Mouse (Mus musculus) cerebellum, adult 9-11 months (tissue): Measurements from ENCODE around the gene Adgrv1.

ENCODE experiments used
- DNase-seq: peaks from one replicate; pipeline ENCODE4 v3.0.0; 2022

The Adgrv1 gene

GRCm38 (mm10) chr13:81236758-81237395 lies 396.1 kb downstream of the Adgrv1 start:
- DNase-seq: no peak

GRCm38 (mm10) chr13:81234031-81234430 lies 398.9 kb downstream of the Adgrv1 start:
- DNase-seq: no peak

DNA sequence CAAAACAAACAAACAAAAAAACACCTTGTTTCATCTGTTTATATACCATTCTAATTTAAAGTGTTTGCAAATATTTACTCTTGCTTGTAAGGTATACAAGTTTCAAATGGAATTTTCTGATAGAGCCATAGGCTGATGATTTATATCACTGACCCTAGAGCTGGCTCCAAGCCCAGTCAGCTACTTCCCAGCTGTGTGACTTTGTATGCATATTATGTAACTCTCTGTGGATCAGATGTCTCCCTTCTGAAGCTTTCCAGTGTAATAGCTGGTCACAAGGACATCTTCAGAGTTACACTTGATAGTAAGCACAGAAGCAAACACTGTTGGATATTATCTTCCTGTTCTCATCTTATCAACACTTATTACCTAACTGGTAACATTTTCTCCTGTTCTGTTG lies 400.1 kb downstream of the Adgrv1 start:
- DNase-seq: no peak

GRCm38 (mm10) chr13:81230161-81230560 lies 402.8 kb downstream of the Adgrv1 start:
- DNase-seq: no peak

DNA sequence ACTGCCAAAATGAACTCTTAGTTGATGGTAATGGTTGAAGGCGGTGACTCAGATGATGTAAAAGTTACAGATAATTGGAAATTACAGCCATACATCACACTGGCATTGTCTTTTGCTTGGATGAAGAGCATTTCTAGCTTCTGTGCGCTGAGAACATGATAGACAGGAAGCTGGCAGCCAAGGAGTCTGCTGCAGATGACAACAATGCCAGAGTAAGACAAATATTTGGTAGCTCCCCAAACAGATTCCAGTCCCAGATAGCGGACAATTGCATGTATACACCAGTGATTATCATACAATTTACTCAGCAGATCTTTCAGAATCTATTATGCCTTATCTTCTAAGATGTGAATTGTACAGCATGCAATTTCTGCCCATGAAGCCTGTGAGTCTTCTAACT lies 409.2 kb downstream of the Adgrv1 start:
- DNase-seq: no peak

DNA sequence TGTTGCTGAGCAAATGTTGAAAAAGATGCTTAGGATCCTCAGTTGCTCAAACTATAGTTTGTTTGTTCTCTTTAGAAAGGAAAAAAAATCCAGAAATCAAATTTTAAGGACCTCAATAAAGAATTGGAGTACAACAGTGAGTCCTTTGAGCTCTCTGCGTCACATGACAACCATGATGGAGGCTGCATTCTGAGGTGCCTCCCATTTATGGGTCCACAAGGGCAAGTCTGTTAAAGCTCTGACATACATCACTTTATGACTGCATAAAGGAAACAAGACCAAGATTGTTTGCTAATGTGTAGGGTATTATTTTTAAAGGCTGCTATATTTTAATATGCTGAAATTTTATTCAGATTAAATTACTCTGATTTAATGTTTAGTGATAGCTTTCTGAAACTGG lies 410.6 kb downstream of the Adgrv1 start:
- no peak for DNase-seq

- DNase-seq: no peak
Observed at GRCm38 (mm10) chr13:81211436-81211835, 421.5 kb downstream of the Adgrv1 start.

DNA sequence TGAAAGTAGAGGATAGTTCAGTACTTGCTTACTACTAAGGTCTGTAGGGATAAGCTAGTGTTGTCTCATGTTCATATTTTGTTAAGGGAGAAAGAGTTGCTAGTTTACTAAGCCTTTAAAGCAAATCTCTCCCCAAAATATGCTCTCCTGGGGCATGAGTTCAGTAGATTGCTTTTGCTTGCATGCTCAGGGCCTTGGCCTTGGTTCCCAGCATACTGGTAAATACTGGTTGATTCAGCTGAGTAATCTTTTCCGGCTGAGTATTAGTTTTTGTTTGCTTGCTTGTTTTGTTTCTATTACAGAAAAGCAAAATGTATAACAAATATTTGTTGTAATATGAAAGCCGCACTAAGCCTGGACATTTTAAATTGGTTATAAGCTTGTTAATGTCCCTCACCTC lies 422.4 kb downstream of the Adgrv1 start:
- DNase-seq: no peak

- no peak for DNase-seq
Observed at GRCm38 (mm10) chr13:81209815-81210214, 423.1 kb downstream of the Adgrv1 start.

- no peak for DNase-seq
Observed at GRCm38 (mm10) chr13:81208106-81208613, 424.8 kb downstream of the Adgrv1 start.

- no peak for DNase-seq
Observed at GRCm38 (mm10) chr13:81181966-81182908, 450.7 kb downstream of the Adgrv1 start.

- no peak for DNase-seq
Observed at GRCm38 (mm10) chr13:81181459-81181858, 451.5 kb downstream of the Adgrv1 start.

DNA sequence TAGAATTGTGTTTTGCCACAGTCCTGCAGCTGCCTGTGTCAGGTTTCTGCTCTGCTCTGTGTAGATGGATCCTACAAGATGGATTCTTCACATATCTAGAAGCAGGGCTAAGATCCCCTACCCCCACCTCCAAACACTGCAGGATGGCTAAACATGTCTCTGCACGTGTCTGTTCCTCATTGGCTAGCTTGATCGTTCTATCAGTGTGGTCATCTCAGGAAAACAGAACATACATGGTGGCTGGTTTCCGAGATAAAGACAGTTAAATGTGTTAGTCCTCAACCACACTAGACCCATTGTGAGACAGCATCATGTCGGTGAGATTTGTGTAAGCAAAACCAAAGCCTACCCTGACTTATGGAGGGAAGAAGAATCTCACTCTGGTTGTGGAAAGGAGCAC lies 456.1 kb downstream of the Adgrv1 start:
- no peak for DNase-seq

DNA sequence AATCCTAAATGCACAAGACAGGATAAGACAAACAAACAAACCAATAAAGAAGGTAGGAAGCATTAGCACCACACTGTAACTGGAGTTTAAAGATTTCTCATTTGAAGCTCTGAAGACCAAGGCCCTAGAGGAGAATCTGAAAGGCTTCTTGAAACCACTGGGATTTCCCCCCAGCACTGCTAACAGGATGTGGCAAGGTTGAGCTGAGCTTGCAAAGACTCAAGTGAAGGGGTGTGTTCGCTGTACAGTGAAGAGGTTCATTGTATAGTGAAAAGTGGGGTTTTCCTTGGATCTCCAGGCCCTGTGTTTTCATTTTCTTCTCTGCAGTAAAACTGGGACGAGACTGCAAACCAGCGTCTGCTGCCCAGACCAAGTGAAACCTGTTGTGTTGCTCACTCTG lies 456.9 kb downstream of the Adgrv1 start:
- DNase-seq: no peak

DNA sequence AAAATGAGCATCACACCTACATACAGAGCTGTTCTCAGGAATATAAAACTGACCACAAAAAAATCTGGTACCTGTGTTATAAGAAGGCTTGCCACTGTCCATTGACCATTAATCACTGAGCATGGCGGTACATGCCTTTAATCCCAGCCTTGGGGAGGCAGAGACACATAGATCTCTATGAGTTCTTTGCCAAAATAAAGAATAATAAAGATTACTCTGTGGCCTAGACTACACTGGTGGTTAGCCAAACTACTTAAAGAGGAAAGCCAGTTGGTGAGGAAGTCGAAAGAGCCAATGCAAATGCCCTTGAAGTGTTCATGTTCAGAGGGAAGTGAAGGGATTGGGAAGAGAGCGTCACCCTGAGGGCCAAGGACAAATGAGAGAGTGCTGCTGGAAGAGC lies 461.8 kb downstream of the Adgrv1 start:
- DNase-seq: no peak

DNA sequence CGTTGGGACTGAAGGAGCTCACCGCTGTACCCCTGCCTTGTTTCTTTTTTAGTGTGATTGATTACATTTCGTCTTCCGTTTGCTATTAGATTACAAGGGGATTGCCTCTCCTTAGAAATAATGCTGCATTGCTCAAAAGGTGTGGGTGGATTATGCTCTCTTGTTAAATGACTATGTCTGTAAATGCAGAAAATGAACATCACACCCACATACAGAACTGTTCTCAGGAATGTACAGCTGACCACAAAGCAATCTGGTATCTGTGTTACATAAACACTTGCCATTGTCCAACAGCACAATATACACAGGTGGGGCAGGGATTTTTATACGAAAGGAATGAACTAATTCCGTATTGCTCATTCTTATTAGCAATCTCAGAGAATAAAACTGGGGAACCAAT lies 465.5 kb downstream of the Adgrv1 start:
- DNase-seq: no peak

DNA sequence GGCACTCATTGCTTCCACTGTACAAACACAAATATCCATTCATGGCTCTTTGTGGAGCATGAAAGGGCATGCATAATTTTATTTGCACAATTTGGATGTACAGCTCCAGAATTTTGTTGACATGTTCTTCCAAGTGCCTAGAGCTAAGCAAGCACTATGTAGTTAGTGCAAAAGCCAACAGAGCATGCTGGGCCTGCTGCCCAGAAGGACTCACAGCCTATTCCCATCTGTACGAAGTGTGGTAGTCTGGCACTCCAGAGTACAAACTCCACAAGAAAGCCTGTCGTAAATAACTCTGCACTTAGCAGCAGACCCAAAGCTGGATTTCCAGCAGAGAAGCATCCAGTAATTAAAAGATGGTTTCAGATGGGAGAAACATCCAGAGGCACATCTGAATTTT lies 473.1 kb downstream of the Adgrv1 start:
- DNase-seq: no peak

- peak; percentile 23 for DNase-seq
Observed at GRCm38 (mm10) chr13:81155322-81155721, 477.6 kb downstream of the Adgrv1 start.

DNA sequence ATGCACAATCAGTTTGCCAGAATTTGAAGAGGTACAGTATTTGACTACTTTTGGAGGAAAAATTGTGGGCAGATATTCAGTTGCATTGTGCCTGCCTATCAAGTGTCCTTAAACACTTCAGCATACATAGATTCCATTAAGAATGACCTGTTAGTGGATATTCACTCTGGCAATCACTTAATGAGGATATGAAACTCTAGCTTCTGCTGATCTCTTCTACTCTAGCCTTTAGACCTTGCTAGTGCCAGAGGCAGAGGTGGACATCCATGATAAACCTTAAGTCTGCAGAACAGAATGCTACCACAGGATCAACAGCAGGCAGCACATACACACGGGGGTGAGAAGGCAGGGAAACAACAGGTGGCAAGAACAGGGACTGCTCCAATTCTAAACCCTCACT lies 488.5 kb downstream of the Adgrv1 start:
- no peak for DNase-seq

GRCm38 (mm10) chr13:81142268-81142884 lies 490.6 kb downstream of the Adgrv1 start:
- DNase-seq: no peak

DNA sequence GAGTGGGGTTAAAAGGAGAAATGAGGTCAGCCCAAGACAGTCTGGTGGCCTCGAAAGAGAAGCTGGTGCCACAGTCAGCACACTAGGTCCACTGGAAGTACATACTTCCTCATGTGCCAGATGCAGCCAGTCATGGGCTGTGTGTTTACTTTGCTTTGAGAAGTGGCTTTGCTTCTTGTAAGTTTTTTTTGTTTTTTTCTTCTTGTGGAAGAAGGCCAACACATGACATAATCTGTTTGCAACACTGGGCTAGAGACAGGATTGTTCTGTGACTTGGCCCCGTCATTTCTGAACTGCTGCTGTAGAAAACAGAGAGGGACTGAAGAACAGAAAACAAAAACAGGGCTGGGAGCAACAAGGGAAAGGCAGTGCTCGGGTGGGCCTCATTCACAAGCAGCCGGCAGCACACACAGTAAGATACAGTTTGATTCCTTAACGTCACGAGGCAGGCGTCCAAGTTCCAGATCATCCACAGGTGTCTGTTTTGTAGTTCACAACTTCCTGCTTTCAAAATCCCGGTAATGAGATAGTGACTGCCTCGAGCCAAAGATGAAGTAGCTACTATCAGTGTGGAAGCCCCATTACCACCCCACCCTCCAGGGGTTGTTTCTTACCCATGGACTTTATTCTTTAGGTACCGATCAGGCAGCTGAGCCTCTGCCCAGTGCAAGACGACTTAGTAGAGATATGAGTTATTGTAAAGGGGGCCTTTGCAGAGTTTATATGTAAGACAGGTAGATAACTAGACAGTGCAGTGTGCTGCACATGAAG lies 496.1 kb downstream of the Adgrv1 start:
- DNase-seq: no peak

- no peak for DNase-seq
Observed at GRCm38 (mm10) chr13:81135953-81136352, 497.0 kb downstream of the Adgrv1 start.

- no peak for DNase-seq
Observed at GRCm38 (mm10) chr13:81134412-81134811, 498.5 kb downstream of the Adgrv1 start.
